Mouse (Mus musculus) gastrocnemius, postnatal 36 days (tissue): ENCODE results near the gene Zfp628. TPM values are rescaled to one million over a fixed set of nuclear protein-coding genes. Genes with fewer than 3 reads are reported as not detected.

Experiments
- DNase-seq, 2 experiments: peaks; one replicate each; pipeline ENCODE4 v3.0.0; 2022
- intact Hi-C: fragments of 180-260 bp; cut with DNase I; formaldehyde crosslinking; loops from one replicate; pipeline ENCODE4 v1.15.1; 2025
- total RNA-seq, 2 experiments: library from RNA; stranded (reverse); gene quantifications; 2 replicates each; pipeline ENCODE4 v1.2.3; 2021

The Zfp628 gene
- total RNA-seq, 2 experiments from 2014 or later = 8.9 TPM

DNA sequence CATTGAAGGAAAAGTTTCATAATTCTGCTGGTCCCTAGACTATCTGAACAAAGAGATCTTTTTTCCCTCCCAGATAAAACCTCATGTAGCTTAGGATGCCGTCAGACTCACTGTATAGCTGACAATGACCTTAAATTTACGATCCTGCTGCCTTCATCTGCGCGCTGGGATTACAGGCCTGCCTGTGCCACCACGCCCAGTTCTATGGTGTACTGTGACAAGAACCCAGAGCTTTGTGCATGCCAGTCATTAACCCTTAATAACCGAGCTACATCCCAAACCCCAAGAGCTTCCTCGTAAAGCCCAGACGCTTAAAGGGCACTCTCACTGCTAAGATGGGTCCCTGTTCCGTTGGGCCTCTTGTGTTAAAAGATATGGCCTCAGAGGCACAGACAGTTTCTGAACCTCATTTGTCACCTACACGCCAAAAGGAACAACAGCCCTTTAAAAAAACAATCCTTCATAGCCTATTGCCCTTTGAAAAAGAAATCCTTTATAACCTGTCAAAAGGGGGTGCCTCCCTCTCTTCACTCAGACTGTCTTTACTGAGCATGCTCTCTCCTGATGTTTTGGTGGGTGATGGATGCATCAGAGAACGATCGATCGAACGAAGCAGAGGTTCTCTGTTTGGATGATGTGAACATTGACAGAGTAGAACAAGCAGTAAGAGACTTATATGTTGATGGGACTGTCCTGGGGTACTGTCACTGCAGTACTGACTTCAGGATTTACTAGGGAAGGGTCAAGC, 826 bp downstream of the Zfp628 start:
- DNase-seq = no peak
- intact Hi-C loops = loop anchor here (10.0 kb wide), 1 partner anchor 51 kb away; no protein-coding TSS in a partner anchor

- intact Hi-C loops = loop anchor here (10.0 kb wide), 1 partner anchor 53 kb away; no protein-coding TSS in a partner anchor
Observed at GRCm38 (mm10) chr7:4917494-4917893, 2.5 kb downstream of the Zfp628 start.

DNA sequence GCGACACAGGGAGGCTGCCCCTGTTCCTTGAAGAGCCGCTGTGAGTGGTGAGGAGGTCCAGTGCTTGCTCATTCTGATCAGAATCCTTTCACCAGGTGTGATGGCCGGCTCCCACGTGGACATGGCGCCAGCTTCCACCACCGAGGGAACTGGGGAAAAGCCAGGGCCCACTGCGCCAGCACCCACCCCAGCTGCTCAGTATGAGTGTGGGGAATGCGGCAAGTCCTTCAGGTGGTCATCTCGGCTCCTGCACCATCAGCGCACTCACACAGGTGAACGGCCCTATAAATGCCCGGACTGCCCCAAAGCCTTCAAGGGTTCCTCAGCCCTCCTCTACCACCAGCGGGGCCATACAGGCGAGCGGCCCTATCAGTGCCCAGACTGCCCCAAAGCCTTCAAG, 3.7 kb downstream of the Zfp628 start:
- DNase-seq = no peak
- intact Hi-C loops = loop anchor here (10.0 kb wide), 1 partner anchor 54 kb away; no protein-coding TSS in a partner anchor

More at GRCm38 (mm10) chr7:4917494-4917893, 2.5 kb downstream of the Zfp628 start:
- no peak for DNase-seq

GRCm38 (mm10) chr7:4919096-4919495, 4.1 kb downstream of the Zfp628 start:
- intact Hi-C loops = loop anchor here (10.0 kb wide), 1 partner anchor 54 kb away; no protein-coding TSS in a partner anchor
- DNase-seq = no peak

DNA sequence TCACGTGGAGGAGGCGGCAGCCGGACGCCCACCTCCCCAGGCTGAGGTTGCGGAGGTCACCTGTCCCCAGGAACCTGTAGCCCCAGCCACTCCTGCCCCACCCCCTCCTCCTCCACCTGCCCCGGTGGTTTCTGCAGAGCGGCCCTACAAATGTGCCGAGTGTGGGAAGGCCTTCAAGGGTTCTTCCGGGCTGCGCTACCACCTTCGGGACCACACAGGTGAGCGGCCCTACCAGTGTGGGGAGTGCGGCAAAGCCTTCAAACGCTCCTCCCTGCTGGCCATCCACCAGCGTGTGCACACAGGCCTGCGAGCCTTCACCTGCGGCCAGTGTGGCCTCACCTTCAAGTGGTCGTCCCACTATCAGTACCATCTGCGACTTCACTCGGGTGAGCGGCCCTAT, 5.0 kb downstream of the Zfp628 start:
- intact Hi-C loops = loop anchor here (10.0 kb wide), 1 partner anchor 55 kb away; no protein-coding TSS in a partner anchor
- no peak for DNase-seq

- intact Hi-C loops = no loop called here
- no peak for DNase-seq
Observed at GRCm38 (mm10) chr7:4920496-4920895, 5.5 kb downstream of the Zfp628 start.

DNA sequence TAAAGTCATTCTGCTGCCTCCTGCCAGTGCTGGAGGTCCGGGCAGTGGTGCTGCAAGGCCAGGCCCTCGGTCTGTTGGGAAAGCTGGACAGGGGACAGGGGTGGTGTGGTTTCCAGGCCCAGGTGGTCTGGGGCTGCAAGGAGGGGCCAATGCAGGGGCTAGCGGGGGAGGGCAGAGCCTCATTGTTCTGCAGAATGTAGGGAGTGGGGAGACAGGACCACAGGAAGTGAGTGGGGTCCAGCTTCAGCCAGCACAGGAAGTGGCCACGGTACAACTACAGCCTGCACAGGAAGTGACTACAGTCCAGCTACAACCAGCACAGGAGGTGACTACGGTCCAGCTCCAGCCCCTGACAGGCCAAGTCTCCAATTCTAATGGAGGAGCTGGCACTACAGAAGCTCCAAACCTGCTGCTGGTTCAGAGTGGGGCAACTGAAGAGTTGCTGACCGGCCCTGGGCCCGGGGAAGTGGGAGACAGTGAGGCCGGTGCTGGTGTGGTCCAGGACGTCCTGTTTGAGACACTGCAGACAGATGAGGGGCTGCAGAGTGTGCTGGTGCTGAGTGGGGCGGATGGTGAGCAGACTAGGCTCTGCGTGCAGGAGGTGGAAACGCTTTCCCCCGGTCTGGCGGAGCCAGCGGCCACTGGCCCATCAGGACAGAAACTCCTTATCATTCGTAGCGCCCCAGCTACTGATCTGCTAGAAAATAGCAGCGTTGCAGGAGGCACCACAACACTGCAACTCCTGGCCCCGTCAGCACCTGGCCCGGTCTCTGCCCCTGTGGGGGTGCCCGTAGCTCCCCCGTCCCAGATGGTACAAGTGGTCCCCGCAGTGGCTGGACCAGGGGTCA, 6.2 kb downstream of the Zfp628 start:
- intact Hi-C loops = no loop called here
- DNase-seq = no peak

- DNase-seq = no peak
- intact Hi-C loops = no loop called here
Observed at GRCm38 (mm10) chr7:4921824-4922482, 6.9 kb downstream of the Zfp628 start, which contains the start of gene Nat14. TSS of gene Nat14 (plus strand) at chr7:4922028.

GRCm38 (mm10) chr7:4922508-4922907, 7.5 kb downstream of the Zfp628 start:
- intact Hi-C loops = no loop called here
- peak; percentile 37 to 53 for DNase-seq

GRCm38 (mm10) chr7:4922931-4923565, 8.0 kb downstream of the Zfp628 start:
- DNase-seq = no peak
- intact Hi-C loops = no loop called here

- intact Hi-C loops = no loop called here
- peak; percentile 37 to 60 for DNase-seq
Observed at GRCm38 (mm10) chr7:4923586-4924364, 8.8 kb downstream of the Zfp628 start.

GRCm38 (mm10) chr7:4924483-4924882, 9.5 kb downstream of the Zfp628 start:
- DNase-seq = no peak
- intact Hi-C loops = no loop called here

GRCm38 (mm10) chr7:4924891-4925301, 9.9 kb downstream of the Zfp628 start:
- peak in 1 of 2 experiments; percentile 57 for DNase-seq
- intact Hi-C loops = no loop called here

DNA sequence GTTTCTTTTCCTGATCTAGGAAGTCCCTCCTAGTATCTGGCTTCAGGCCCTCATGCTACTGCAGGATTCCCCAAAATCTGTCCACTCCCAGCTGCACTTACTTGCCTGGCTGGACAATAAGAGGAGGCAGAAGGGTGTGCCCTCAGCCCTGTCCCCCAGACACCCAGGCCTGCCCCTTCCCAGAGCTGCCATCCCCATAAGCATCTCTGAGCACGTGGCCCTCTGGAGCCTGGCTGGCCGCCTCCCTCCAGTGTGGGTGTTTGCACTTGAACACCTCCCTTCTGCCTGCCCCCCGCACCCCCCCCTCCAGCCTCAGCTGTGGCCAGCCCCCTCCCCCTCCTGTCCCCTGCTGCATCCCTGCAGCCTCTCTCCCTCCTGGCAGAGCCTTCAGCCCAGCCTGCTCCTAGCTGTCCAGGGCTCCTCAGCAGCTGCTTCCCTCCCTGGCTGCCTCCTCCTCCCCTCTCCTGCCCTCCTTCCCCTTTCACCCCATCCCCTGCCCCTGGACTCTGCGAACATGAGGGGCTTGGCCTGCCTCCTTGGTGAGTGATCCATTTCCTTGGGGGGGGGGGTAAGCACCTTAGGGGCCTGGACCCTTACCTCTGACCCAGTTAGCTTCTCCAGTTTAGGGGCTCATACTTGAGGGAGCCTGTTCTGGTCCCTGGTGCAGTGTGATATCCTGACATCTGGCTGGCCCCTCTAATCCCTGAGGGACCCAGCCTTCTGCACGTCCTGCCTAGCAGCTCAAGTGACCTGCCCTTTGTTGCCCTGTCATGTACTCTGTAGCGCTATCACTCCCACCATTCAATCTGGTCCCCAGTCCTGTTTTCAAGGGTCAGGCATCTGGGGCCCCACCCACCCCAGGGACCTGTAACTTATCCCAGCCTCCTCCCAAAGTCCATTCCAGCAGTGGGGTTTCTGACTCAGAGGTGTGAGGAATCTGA, 10.7 kb downstream of the Zfp628 start, which contains the start of gene Ssc5d:
Ssc5d (plus strand) TSS at position 345 of the 941 bp plus-strand sequence.
- intact Hi-C loops = no loop called here
- peak; percentile 64 to 68 for DNase-seq

DNA sequence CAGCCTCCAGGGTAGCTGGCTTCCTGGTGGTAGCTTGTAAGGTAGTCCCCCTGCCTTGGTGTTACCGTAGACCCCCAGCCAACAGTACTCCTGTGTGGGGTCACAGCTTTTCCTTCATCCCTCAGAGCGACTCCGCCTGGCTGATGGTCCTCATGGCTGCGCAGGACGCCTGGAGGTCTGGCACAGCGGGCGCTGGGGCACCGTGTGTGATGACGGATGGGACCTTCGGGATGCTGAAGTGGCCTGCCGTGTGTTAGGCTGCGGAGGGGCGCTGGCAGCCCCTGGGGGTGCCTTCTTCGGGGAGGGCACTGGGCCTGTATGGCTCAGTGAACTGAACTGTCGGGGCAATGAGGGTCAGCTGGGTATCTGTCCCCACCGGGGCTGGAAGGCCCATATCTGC, 11.8 kb downstream of the Zfp628 start:
- intact Hi-C loops = no loop called here
- no peak for DNase-seq

DNA sequence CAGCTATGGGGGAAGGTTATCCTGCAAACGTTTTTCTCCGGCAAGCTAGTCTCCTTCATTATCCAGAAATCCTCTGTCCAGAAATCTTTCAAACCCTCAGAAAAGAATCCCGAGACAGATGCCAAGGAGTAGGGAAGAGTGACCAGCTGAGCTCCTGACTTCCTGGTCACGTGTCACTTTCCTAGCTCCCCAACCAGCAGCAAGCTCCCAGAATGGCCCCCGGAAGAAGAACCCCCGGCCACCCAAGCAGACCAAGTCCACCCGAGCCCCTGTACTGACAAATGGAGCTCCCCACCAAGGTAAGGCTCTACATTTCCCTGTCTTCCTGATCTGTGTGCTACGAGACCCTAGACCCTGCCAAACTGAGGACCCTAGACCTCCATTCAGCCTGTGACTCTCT, 12.7 kb downstream of the Zfp628 start:
- intact Hi-C loops = no loop called here
- no peak for DNase-seq

- no peak for DNase-seq
- intact Hi-C loops = no loop called here
Observed at GRCm38 (mm10) chr7:4928323-4928722, 13.3 kb downstream of the Zfp628 start.

DNA sequence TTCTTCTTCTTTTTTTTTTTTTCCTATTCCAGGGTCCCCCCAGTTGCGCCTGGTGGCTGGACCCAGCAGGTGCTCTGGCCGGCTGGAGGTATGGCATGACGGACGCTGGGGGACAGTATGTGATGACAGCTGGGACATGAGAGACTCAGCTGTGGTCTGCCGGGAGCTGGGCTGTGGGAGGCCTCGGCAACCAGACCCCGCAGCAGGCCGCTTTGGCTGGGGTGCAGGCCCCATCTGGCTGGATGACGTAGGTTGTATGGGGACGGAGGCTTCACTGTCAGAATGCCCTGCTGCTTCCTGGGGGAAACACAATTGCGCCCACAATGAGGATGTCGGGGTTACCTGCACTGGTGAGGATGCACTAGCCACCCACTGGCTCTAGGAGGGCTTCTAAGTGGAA, 18.1 kb downstream of the Zfp628 start:
- DNase-seq = no peak
- intact Hi-C loops = no loop called here
